Mouse (Mus musculus): ENCODE measurements at regions not wholly inside any gene's neighbourhood (a gene's known extent, or its start where the extent isn't known, plus 50 kb on each side); places are given as distances from the start of the nearest gene placed in this dataset.

DNA sequence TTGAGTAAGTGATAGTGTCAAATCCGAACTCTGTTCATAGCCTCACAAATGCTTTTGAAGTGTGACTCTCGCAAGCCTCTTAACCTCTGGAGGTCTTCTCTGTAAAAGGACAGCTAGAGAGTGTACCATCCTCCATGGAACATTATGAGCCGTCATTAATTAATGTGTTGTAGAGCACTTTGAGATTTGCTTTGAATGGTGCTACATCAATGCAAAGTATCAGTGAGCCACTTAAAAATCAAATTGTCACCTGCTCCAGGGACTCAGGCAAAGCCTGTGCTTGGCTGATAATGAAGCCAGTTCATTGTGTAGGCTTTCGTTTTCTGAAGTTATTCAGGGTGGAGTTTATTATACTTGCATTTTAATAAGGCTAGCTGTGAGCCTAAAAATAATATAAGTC lies 801.8 kb upstream of the B3galt2 start:
- no peak for DNase-seq

DNA sequence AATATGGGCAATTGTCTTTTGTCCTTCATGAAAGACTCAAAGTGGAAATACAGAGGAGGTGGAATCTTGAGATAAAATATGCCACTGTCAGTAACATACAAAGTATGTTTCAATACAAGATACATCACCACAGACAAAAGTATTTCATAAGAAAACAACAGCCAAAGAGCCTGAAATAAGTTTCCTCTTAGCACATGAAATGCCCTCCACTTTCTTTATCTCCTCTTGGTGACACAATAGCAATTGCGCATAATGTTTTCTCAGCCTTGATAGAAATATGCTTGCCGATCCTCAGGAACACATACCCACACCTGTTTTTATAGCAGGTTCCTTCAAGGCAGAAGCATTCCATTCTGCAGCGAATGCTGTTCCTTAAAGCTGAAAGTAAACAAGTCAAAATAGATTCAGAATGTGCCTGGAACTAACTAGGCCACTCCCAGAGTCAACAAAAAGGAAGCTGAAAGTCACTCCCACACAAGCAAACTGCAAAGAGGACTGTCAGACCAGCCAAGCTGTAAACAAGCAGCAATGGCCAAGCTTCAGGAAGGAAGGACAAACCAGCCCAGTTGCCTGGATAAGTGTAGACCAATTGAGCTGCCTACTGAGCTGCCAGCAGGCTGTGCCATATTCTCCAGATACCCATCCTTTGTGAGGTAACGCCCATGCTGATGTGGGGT lies 773.3 kb upstream of the B3galt2 start:
- DNase-seq: no peak

DNA sequence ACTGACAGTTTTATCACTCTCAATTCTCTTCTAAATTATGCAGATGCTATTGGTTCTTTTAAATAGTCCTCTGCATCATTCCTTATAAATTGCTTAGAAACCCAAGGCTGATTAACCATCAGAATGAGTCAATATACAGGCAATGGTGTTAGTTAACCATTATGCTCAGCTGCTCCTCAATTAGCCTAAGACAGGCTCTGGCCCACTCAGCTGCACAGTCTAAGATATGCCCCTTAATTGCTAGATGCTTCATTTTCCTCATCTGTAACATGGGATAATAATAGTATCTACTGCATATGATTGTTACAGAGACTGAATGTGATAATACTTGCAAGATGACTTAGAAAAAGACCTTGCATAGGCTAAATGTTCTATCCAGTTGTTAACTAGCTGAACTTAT lies 748.6 kb upstream of the B3galt2 start:
- no peak for DNase-seq

DNA sequence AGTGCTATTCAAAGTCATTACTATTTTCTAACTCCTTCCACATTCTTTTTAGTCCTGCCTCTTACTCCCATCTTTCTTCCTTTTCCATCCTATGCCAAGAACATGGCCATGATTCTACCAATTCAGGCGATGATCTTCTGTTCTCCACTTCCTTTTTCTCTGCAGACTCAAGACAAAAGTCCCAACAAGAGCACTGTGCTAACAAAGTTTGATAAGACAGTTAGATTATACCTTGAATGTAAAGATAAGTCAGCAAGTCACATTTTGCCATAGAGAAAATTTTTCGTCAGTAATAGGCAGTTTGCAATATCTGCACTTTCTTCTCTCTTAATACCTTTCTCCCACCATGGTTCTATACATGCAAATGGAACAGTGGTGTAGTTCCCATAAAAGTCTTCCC lies 747.3 kb upstream of the B3galt2 start:
- DNase-seq: no peak

DNA sequence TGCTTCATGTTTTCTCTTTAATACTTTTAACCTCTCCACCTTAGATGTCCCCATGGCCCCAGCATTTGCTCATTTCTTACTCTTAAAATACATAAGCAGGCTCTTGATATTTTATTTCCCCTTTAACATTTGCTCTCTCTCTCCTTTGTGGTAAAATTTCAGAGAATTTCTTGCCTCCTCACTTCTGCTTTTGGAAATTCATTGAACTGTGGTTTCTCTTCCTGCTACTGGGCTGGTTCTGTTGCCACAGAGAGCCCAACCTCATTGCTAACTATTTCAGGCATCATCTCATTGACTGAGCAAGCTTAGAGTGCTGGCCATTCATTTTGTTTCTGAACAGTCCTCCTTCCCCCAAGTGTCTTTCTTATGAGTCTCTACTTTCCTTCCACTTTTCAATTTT lies 746.3 kb upstream of the B3galt2 start:
- DNase-seq: no peak

DNA sequence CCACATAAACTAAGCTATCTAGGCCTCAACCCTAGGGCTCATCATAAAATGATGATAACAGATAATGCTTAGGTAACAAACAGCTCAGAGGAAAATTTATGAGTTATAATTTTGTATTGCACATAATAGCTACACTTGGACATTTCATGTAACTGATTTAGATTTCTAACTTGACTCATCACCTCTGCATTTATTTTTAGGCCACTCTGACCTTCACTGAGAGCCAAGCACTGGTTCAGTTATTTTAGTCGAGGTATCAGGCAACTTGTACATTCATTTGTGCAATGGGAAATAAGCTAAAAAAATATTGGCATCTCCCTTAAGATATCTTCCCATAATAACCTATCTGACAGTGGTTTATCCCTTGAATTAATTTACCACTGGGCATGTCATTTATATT lies 745.4 kb upstream of the B3galt2 start:
- DNase-seq: no peak

DNA sequence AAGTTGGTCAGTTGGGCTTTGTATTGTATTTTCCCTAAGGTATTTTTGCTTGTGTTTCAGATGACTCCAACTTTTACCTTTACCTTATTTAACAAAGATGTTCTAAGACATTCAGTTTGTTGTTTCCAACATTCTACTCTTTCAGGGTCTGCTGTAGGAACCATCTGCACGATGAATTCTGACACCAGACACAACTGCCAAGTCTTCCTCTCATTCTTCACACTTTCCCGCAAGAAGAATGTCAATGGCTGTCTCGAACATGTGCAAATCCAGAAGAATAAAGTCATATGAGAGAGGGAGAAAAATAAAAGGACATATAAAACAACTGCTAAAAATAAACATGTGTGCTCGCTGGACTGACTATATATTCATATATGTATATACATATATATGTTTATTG lies 730.6 kb upstream of the B3galt2 start:
- no peak for DNase-seq

DNA sequence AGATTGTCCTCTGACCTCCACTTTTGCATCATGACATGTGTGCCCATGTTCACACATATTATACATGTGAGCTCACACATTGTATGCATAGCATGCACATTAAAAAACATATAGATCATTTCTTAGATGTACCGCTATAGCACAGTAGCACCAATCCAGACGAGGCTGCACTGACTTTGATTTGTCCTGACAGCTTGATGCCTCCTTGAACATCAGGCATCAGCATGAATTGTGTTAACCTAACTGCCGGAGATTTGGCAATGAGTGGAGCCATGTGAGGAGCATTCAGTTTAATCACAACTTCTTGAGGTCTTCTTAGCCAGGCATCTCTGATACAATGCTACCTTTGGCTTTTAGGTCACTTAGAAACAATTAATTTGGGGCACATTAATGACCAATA lies 683.8 kb upstream of the B3galt2 start:
- no peak for DNase-seq

DNA sequence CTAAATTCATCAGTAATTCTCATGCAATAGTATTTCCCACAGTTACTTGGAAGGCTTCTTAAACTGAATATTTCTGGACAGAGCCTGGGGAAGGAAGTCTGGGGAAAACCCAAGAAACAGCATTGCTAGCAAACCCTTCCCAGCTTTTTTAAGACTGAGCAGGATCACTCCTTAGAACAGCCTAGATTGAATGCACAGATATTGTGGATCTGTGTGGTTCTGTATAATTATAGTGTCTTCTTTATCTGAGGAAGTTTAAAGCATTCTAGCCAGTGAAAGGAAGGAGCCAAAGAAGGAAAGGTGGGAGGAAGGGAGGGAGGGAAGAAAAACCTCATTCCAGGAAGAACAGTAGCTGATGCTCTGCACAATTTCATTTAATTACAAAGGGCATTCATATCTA lies 669.0 kb upstream of the B3galt2 start:
- no peak for DNase-seq

DNA sequence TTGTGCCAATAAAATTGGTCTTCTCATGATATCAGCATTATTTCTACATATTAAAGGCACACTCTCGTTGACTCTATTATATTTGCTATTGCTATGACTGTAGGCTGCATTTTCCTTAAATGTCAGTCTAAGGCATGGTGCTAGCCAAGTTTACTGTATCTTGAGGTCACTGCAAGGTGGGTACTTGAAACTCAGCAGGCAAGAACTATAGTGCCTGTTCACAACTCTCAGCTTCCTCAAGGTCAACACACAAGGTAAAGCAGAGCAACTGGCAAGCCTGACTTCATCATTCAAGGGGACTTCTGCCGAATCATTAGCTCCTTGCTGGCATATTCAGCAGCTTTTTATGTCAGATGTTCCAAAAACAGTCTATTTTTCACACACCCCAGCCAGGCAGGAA lies 667.1 kb upstream of the B3galt2 start:
- no peak for DNase-seq

DNA sequence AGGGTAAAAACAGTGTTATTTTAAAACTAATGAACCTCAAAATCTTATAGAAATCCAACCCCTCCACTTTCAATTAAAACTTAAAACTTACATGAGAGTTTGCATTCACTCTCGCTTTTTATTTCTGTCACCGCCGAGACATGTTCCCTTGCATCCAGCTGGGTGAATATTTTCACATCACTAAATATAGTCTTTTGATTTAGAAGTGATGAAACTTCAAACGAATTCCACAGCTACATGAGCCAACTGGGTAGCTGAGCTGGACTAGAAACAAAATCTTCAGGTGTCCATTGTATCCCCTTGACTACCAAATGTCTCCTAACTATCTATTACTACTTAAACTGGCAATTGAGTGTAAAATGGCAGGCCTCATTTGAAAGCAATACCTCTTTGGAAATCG lies 657.5 kb upstream of the B3galt2 start:
- no peak for DNase-seq

DNA sequence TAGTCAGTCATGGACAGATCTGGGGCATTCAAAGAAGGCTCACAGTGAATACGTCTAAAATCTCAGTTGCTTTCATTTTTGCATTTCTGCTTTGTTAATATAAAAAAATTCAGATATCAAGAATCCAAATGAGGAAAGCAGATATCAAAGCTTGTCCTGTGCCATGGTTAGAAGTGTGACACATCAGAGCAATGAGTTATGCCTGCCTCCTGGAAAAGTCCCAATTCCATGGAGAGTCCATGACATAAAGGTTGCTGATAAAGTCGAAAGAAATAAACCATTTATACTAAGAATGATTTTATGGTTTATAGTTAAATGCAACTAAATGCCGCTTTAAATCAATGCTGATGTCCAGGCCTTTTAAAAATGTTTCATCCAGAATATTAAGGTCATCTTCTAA lies 656.8 kb upstream of the B3galt2 start:
- no peak for DNase-seq

DNA sequence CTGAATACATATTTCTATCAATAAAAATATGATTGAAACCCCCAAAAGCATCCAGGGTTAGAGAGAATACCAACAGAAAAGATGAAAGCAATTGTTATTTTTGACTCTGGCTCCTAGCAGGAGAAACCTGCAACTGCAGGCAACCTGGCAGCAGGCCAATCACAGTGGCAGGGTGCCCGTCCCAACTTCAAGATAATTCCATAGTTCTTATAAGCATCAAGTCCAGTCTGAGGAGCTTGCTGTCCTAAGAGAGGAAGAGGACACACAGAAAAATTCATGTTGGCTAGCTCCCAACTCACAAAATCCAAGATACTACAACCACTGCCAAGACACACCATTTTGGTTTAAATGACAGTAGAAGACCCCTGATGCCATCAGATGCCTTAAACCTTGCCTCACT lies 654.9 kb upstream of the B3galt2 start:
- DNase-seq: peak; percentile 5

DNA sequence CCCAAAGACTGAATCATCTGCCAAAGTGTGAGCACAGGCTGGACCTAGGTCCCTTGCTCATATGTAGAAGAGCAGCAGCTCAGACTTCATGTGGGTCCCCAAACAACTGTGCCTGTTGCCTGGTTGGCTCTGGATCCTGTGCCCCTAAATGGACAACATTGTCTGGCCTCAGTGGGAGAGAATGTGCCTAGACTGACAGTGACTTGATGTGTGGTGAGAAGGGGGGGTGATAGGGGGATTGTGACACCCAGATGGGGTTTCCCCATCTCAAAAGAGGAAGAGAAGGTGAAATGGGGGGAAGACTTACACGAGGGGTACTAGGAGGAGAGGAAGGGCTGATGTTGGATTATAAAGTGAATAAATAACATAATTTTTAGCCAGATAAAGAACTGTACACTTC lies 640.2 kb upstream of the B3galt2 start:
- no peak for DNase-seq

DNA sequence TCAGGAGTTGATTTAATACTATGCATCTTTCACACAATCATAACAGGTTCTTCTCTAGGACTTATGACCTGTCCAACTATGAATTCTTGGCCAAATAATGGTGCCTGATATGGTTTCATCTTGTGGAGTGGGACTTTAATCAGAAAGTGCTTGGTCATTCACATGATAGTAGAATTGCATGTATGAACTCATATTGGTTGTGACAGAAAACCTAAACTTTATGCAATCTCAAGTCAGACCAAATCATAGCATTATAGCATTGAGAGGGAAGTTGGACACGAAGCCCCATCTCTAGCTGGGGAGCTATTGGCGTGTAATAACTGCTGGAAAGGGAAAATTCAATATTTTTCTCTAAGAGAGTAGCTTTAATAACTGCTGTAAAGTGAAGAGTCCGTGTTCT lies 639.4 kb upstream of the B3galt2 start:
- no peak for DNase-seq

DNA sequence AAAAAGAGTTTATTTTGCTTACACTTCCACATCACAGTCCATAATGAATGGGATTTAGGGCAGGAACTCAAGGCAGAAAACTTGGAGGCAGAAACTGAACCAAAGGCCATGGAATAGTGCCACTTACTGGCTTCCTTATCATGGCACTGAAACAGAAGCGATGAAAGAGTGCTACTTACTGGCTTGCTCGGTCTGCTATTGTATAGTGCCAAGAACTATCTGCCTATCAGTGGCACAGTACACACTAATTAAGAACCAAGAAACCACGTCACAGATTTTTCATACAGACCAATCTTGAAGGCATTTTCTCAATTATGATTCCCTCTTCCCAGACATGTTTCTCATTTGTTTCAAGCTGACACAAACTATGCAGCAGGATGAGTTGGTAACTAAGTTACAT lies 634.4 kb upstream of the B3galt2 start:
- no peak for DNase-seq

DNA sequence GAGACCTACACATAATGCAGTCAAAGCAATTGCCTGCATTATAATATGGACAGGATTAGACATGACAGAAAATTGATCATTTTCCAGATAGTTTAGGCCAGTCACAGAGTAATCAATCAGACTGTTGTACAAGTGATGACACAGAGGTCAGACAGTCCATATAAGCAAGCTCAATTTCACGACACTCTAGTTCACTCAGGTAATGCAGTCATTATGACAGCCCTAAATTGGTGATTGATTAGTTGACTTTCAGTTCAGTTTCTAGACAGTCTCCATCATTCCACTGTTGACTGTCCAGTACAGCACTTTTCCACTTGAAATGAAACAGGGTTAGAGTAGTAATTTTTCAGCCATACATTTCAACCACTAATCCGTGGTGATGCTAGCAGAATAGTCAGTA lies 620.5 kb upstream of the B3galt2 start:
- no peak for DNase-seq

DNA sequence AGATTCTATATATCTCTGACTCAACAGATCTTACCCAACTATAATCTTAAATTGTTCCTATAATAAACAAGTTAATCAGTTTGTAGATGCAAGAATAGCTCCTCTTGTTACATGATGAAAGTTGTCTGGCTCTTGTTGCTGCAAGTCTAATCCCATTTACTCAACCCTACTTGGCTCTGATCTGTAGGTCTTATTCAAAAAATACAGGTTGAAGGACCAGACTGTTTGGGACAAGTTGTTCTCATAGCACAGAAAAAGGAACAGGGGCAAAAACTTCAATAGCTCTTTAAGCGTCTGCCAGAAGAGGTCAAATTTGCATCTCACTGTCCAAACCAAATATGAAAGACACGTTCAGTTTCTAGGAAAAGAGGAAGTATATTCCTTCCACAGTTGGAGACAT lies 587.3 kb upstream of the B3galt2 start:
- DNase-seq: no peak

DNA sequence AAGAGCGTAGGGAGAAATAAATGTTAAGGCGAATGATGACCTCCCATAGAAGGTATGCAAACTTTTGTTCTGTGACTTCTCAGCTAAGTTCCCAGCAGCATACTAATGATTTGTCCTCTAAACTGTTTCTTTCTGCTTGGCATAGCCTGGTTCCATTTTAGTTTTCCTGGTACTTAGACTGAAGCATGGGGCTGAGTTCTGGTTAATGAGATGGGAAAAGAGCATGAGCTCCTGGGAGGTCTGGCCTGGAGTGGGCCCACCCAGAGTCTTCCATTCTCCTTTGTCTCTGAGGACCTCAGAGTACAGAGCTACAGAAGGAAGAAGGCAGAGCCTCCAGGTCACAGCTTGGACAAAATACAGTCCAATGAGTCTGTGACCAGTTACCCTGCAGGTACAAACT lies 586.9 kb upstream of the B3galt2 start:
- DNase-seq: no peak

DNA sequence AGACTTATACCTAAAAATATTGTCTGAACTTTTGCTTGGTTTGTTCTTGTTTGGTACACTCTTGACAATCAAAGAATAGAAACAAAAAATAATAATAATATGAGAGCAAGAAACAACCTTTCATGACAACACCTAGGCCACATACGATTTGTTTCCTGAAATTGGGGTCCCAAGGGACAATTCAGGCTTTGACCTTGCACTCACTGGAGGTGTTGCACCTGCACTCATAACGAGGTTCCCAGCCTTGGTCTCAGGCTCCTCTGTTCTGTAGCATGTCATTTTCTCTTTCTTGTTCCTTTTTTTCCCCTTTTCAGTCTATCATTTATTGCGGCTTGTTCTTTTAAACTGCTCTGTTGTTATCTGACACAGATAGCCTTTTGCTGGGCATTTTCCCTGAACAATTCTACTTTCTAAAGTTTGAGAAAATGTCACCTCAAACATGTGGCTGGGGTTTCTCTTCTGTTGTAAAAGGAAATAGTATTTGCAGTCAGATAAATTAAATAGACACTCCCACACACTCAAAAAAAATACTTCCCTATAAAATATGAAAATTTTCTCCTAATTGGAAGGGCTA lies 585.9 kb upstream of the B3galt2 start:
- no peak for DNase-seq

DNA sequence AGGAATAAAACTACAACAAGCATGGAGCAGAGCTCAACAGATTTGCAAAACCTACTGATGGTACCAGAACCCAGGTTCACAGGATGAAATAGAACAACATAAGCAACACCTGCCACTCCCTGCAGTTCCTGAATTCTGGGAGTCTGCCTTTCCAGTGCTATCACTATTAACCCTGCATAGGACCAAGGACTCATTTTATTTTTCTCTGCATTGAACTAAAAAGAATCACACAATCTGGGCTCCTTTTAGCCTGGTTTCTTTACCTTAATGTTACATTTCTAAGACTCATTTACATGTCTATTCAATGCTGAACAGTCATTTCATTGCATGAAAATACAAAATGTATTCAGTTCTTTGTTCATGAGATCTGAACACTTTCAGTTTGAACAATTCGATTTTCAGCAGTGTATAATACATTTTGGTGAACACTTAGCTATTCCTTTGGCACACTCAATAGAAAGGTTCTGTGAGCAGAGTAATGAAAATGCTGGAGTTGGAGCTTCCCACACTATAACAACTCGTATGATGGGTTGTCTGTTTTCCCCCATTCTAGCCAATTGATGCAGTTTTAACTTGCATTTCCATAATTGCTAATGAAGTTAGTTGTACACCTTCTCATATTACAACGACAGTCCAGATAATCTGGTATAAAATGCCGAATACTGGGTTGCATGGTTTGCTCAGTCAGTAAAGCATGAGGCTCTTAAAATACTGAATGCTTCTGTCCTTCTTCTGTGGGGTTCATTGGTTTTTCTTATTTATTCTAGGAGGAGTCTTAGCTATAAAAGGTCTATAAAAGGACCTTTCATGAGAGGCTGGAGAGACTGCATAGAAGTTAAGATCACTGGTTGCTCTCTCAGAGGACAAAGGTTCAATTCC lies 579.5 kb upstream of the B3galt2 start:
- DNase-seq: no peak

DNA sequence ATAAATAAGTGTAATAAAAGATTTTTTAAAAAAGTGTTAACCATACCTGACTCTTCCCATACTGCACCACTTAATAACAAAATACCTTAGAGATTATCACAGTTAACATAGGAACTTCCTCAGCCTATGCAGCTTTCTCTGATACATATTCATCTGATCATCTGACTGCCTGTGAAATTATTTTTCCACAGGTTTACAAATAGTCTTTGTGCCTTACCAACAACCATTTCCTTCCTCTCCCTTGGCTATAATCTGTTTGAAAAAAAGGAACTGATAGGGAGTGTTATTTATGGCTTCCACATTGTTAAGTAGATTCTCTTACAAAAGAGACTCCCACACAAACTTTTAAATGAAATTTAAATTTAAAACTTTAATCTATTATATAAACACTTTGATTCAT lies 575.0 kb upstream of the B3galt2 start:
- no peak for DNase-seq

DNA sequence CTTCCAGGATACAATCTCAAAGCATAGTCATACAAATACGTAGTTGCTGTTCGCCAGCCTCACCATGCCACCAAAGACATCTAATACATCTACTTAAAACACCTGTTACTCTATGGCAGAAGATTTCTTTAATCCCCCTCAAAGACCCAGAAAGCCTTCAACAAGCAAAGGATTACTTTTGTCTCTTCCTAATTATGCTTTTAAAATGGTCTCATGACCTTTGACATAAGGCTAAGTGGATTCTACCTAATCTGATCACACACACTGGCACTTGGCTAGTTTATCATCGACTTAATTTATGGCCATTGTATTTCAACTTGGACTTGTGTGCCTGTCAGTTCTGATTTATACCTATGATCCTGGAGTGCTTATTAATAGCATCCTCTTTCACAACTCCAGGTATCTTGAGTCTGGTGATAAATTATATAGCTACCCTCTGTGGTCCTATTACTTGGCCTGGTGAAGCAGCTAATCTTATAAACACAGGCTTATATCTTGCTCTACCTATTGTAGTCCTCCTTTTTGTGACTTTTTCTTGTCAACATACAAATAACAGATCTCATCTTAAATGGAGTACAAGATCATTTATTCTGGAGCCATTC lies 568.6 kb upstream of the B3galt2 start:
- DNase-seq: no peak

DNA sequence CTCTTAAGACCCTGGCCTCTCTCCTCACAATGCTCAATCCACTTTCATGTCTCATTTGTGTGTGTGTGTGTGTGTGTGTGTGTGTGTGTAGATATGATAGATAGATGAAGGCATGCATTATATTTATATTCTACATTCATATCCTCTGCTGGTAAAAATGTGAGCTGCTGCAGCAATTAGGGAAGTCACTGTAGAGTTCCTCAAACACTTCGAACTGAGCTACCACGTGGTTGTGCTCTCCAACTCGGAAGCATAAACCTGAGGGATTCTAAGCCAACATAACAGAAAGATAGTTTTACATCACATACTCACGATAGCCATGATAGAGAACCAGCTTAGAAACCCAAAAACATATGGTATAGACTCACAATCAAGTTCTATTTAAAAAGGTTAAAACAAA lies 565.5 kb upstream of the B3galt2 start:
- no peak for DNase-seq

All from kidney, postnatal 14 days (tissue).